Mouse (Mus musculus) forebrain, embryonic 11.5 days (tissue): ENCODE results near the gene Cnn3. TPM values are rescaled to one million over a fixed set of nuclear protein-coding genes. Genes with fewer than 3 reads are reported as not detected.

Source experiments
- ATAC-seq: fragments of 200-750 bp; cut with Nextera tagmentation; replicated peaks from 2 replicates; pipeline ENCODE4 v1.8.0; 2017; ENCODE audit warnings: moderate TSS enrichment; ENCODE audit not compliant: low FRiP score
- DNase-seq: peaks from one replicate; pipeline ENCODE4 v3.0.0-alpha.2; 2017; ENCODE audit warnings: low spot score
- H3K27ac ChIP-seq: fragments of 300-500 bp; sonication (generic); 2 replicates; pipeline ENCODE4 v1.5.1; 2014; ENCODE audit warnings: low read depth, low read length
- H3K27me3 ChIP-seq: fragments of 300-500 bp; sonication (generic); 2 replicates; pipeline ENCODE4 v1.6.1; 2014; ENCODE audit warnings: mild to moderate bottlenecking, low read length, mixed read lengths; ENCODE audit not compliant: control insufficient read depth, insufficient read depth
- H3K36me3 ChIP-seq: fragments of 300-500 bp; sonication (generic); 2 replicates; pipeline ENCODE4 v1.6.1; 2014; ENCODE audit warnings: mild to moderate bottlenecking, low read length, moderate library complexity, mixed read lengths; ENCODE audit not compliant: control insufficient read depth, insufficient read depth
- H3K4me1 ChIP-seq: fragments of 300-500 bp; sonication (generic); replicated peaks from 2 replicates; pipeline ENCODE4 v1.6.1; 2014; ENCODE audit warnings: low read length, mixed read lengths; ENCODE audit not compliant: control insufficient read depth, insufficient read depth
- H3K4me2 ChIP-seq: fragments of 300-500 bp; sonication (generic); 2 replicates; pipeline ENCODE4 v1.6.1; 2014; ENCODE audit warnings: low read depth, mild to moderate bottlenecking, low read length, moderate library complexity, mixed read lengths; ENCODE audit not compliant: severe bottlenecking
- H3K4me3 ChIP-seq: fragments of 300-500 bp; sonication (generic); 2 replicates; pipeline ENCODE4 v1.5.1; 2014; ENCODE audit warnings: low read depth, low read length
- H3K9ac ChIP-seq: fragments of 300-500 bp; sonication (generic); 2 replicates; pipeline ENCODE4 v1.6.1; 2014; ENCODE audit warnings: low read length
- H3K9me3 ChIP-seq: fragments of 300-500 bp; sonication (generic); 2 replicates; pipeline ENCODE4 v1.6.1; 2016; ENCODE audit warnings: low read length, mixed read lengths; ENCODE audit not compliant: control insufficient read depth
- WGBS: fragments of 180-500 bp; shearing (Covaris S2); extraction: QIAGEN DNeasy Blood & Tissue Kit; methylation state at CpG from one replicate; pipeline ENCODE4 v1.1.7; 2014; 5-methylcytosine and 5-hydroxymethylcytosine counted together
- polyA plus RNA-seq: library from polyadenylated mRNA; unstranded; fragments of >200 nt; fragmentation: Nextera tagmentation; extraction: Ambion mirVana; gene quantifications from 2 replicates; pipeline ENCODE4 v1.2.1, GENCODE M21; 2014

Gene Cnn3
- polyA plus RNA-seq, 1 experiment from 2014 or later = 954 TPM

GRCm38 (mm10) chr3:121500734-121501133 lies 74.4 kb downstream of the Cnn3 start:
- H3K27ac ChIP-seq = no peak overlapping the region
- no peaks in the 10 kb centered on the region for H3K36me3 ChIP-seq
- H3K4me2 ChIP-seq = no peak overlapping the region
- ATAC-seq (no peak), DNase-seq (no peak)
- no peak overlapping the region for H3K9ac ChIP-seq
- WGBS = 92% methylated on average over 5 of the region's 5 CpGs
- no peaks in the 10 kb centered on the region for H3K27me3 ChIP-seq
- H3K9me3 ChIP-seq = no peaks in the 10 kb centered on the region
- H3K4me3 ChIP-seq = no peak overlapping the region
- H3K4me1 ChIP-seq = no peaks in the 10 kb centered on the region

GRCm38 (mm10) chr3:121504927-121505487 lies 78.7 kb downstream of the Cnn3 start:
- 75% methylated on average over 8 of the region's 8 CpGs for WGBS
- Histone ChIP-seq H3K36me3 (no peaks in the 10 kb centered on the region), H3K9ac (no peak overlapping the region), H3K27me3 (no peaks in the 10 kb centered on the region), H3K4me3 (no peak overlapping the region), H3K9me3 (no peaks in the 10 kb centered on the region), H3K4me1 (no peaks in the 10 kb centered on the region), H3K4me2 (no peak overlapping the region), H3K27ac (no peak overlapping the region)
- ATAC-seq (no peak), DNase-seq (no peak)

DNA sequence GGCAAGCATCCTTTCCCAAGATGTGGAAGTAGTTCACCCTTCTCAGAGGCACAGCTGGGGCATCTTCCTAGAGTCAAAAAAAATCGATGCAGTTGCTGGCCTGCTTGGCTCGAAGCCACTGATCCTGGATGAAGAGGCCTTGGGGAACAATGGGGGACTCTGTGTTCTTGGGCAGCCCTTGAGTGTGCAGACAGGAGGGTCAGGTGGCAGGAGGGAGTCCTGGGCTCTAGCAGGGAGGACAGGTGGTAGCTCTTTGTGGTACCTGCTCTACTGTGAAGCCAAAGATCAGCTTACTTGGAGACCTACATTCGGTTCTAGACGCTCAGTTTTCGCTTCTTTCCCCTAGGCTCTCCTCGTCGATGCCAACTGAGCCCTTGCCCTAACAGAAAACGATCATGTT lies 79.9 kb downstream of the Cnn3 start:
- DNase-seq = no peak
- Histone ChIP-seq H3K4me3 (no peak overlapping the region), H3K4me2 (no peak overlapping the region), H3K4me1 (no peaks in the 10 kb centered on the region), H3K9ac (no peak overlapping the region), H3K27ac (no peak overlapping the region), H3K27me3 (no peaks in the 10 kb centered on the region), H3K9me3 (no peaks in the 10 kb centered on the region), H3K36me3 (no peaks in the 10 kb centered on the region)
- no peak for ATAC-seq
- WGBS = 92% methylated on average over 8 of the region's 8 CpGs

GRCm38 (mm10) chr3:121506756-121507155 lies 80.5 kb downstream of the Cnn3 start:
- WGBS = 83% methylated on average over 7 of the region's 7 CpGs
- no peak for DNase-seq

GRCm38 (mm10) chr3:121507678-121508077 lies 81.4 kb downstream of the Cnn3 start:
- Histone ChIP-seq H3K9ac (no peak overlapping the region), H3K36me3 (no peaks in the 10 kb centered on the region), H3K27ac (no peak overlapping the region), H3K4me2 (no peak overlapping the region), H3K9me3 (no peaks in the 10 kb centered on the region), H3K27me3 (no peaks in the 10 kb centered on the region), H3K4me1 (no peaks in the 10 kb centered on the region), H3K4me3 (no peak overlapping the region)
- ATAC-seq (no peak), DNase-seq (no peak)
- WGBS = 94% methylated on average over 14 of the region's 14 CpGs

More at GRCm38 (mm10) chr3:121506756-121507155, 80.5 kb downstream of the Cnn3 start:
- Histone ChIP-seq H3K4me3 (no peak overlapping the region), H3K27ac (no peak overlapping the region), H3K9ac (no peak overlapping the region), H3K36me3 (no peaks in the 10 kb centered on the region), H3K27me3 (no peaks in the 10 kb centered on the region), H3K4me2 (no peak overlapping the region), H3K4me1 (no peaks in the 10 kb centered on the region), H3K9me3 (no peaks in the 10 kb centered on the region)
- no peak for ATAC-seq

Other genes with a start within 250 kb of the Cnn3 start
- gene Tmem56, start 143.4 kb upstream of the Cnn3 start, polyA plus RNA-seq = 2.1 and 3.1 TPM in 2 replicates
- gene Alg14, start 134.7 kb upstream of the Cnn3 start, polyA plus RNA-seq = 28.9 and 30.2 TPM in 2 replicates
- gene Slc44a3, start 105.9 kb downstream of the Cnn3 start, polyA plus RNA-seq = 0.83 and 1.0 TPM in 2 replicates
- not detected in 2 replicates for gene 4930432M17Rik, start 244.3 kb downstream of the Cnn3 start, polyA plus RNA-seq